Mouse (Mus musculus): ENCODE measurements around the gene Osm. TPM values are rescaled to one million over a fixed set of nuclear protein-coding genes. Genes with fewer than 3 reads are reported as not detected.

The Osm gene
- polyA plus RNA-seq, 1 experiment from 2014 or later: not detected

DNA sequence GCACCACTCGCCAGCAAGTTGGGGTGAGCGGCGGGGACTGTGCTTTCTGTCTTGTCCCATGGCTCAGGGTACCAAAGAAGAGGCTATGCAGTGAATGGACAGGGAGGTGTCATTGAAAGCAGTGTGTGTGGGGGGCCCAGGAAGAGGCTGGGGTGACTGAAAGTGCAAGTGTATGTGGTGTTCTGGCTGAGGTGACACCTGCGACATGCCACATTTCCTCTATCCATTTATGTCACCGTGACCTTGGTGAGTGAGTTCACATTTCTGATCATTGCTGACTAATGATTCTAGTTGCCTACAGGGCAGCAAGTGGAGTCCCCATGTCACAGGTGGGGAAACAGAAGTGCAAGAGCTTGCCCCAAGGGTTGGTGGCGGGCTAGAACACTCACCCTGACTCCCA is 32.3 kb downstream of the Osm start:
- peaks cover 9% of the 10 kb centered on the region; the same call in 1 of the 2 replicates for H3K4me1 ChIP-seq (ENCODE audit: control insufficient read depth, insufficient read depth, low read length)
- H3K36me3 ChIP-seq (ENCODE audit: control insufficient read depth, insufficient read depth, low read length): no peaks in the 10 kb centered on the region
- no peak overlapping the region for H3K4me2 ChIP-seq (replicated peaks; ENCODE audit: low read depth, low read length)
- H3K9ac ChIP-seq (ENCODE audit: low read depth, low read length): no peak overlapping the region
- ATAC-seq (ENCODE audit: low FRiP score, low TSS enrichment): no peak
- no peak overlapping the region for H3K4me3 ChIP-seq (ENCODE audit: low read length)
- H3K27ac ChIP-seq (ENCODE audit: low read depth, low read length): no peak overlapping the region
- no peaks in the 10 kb centered on the region for H3K9me3 ChIP-seq (ENCODE audit: control insufficient read depth, low read length)
- H3K27me3 ChIP-seq (ENCODE audit: control insufficient read depth, insufficient read depth, low read length): peaks cover 23% of the 10 kb centered on the region
- WGBS: 92% methylated on average over 6 of the region's 6 CpGs

- no peak overlapping the region for H3K4me2 ChIP-seq (replicated peaks; ENCODE audit: low read depth, low read length)
- no peak overlapping the region for H3K4me3 ChIP-seq (ENCODE audit: low read length)
- H3K27me3 ChIP-seq (ENCODE audit: control insufficient read depth, insufficient read depth, low read length): peaks cover 14% of the 10 kb centered on the region
- H3K9ac ChIP-seq (ENCODE audit: low read depth, low read length): no peak overlapping the region
- H3K36me3 ChIP-seq (ENCODE audit: control insufficient read depth, insufficient read depth, low read length): no peaks in the 10 kb centered on the region
- ATAC-seq (ENCODE audit: low FRiP score, low TSS enrichment): no peak
- WGBS: 36% methylated on average over 20 of the region's 20 CpGs
- no peaks in the 10 kb centered on the region for H3K4me1 ChIP-seq (ENCODE audit: control insufficient read depth, insufficient read depth, low read length)
- no peaks in the 10 kb centered on the region for H3K9me3 ChIP-seq (ENCODE audit: control insufficient read depth, low read length)
- H3K27ac ChIP-seq (ENCODE audit: low read depth, low read length): no peak overlapping the region
These were observed 34.7 kb downstream of the Osm start for GRCm38 (mm10) chr11:4270744-4271459.

GRCm38 (mm10) chr11:4271544-4271943 is 35.3 kb downstream of the Osm start:
- no peak for ATAC-seq (ENCODE audit: low FRiP score, low TSS enrichment)
- Histone ChIP-seq H3K27ac (ENCODE audit: low read depth, low read length) (no peak overlapping the region), H3K4me2 (replicated peaks; ENCODE audit: low read depth, low read length) (no peak overlapping the region), H3K4me1 (ENCODE audit: control insufficient read depth, insufficient read depth, low read length) (no peaks in the 10 kb centered on the region), H3K36me3 (ENCODE audit: control insufficient read depth, insufficient read depth, low read length) (no peaks in the 10 kb centered on the region), H3K27me3 (ENCODE audit: control insufficient read depth, insufficient read depth, low read length) (peaks cover 12% of the 10 kb centered on the region), H3K9ac (ENCODE audit: low read depth, low read length) (no peak overlapping the region), H3K9me3 (ENCODE audit: control insufficient read depth, low read length) (no peaks in the 10 kb centered on the region), H3K4me3 (ENCODE audit: low read length) (no peak overlapping the region)
- WGBS: 74% methylated on average over 11 of the region's 11 CpGs

- Histone ChIP-seq H3K4me2 (replicated peaks; ENCODE audit: low read depth, low read length) (no peak overlapping the region), H3K9ac (ENCODE audit: low read depth, low read length) (no peak overlapping the region), H3K4me1 (ENCODE audit: control insufficient read depth, insufficient read depth, low read length) (no peaks in the 10 kb centered on the region), H3K4me3 (ENCODE audit: low read length) (no peak overlapping the region), H3K27ac (ENCODE audit: low read depth, low read length) (no peak overlapping the region), H3K36me3 (ENCODE audit: control insufficient read depth, insufficient read depth, low read length) (no peaks in the 10 kb centered on the region), H3K27me3 (ENCODE audit: control insufficient read depth, insufficient read depth, low read length) (no peaks in the 10 kb centered on the region), H3K9me3 (ENCODE audit: control insufficient read depth, low read length) (no peaks in the 10 kb centered on the region)
- 52% methylated on average over 11 of the region's 11 CpGs for WGBS
- ATAC-seq (ENCODE audit: low FRiP score, low TSS enrichment): peak; percentile 20; the same call in 1 of the 2 replicates
These were observed 40.2 kb downstream of the Osm start for GRCm38 (mm10) chr11:4276411-4276861.

DNA sequence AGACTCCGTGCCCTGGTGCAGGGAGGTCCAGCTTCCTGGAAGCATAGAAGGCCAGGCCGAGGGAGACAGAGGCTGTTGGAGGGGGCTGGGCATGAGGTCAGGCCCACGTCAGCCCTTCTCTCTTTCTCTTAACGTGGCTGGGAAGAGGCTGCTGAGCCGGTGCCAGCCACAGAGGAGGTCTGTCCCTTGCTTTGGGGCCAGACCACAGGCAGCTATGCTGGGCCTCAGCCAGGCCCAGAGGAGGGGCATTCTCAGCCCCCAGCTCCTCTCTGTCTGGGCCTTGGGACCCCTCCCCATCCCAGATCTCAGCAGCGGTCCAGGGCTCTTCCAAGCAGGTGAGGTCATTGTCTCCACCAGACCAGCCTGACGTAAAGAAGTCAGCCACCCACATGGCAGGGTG is 43.7 kb downstream of the Osm start:
- H3K4me1 ChIP-seq (ENCODE audit: control insufficient read depth, insufficient read depth, low read length): no peaks in the 10 kb centered on the region
- H3K9ac ChIP-seq (ENCODE audit: low read depth, low read length): no peak overlapping the region
- no peak overlapping the region for H3K27ac ChIP-seq (ENCODE audit: low read depth, low read length)
- no peaks in the 10 kb centered on the region for H3K9me3 ChIP-seq (ENCODE audit: control insufficient read depth, low read length)
- H3K4me3 ChIP-seq (ENCODE audit: low read length): no peak overlapping the region
- 69% methylated on average over 7 of the region's 7 CpGs for WGBS
- H3K4me2 ChIP-seq (replicated peaks; ENCODE audit: low read depth, low read length): no peak overlapping the region
- no peaks in the 10 kb centered on the region for H3K27me3 ChIP-seq (ENCODE audit: control insufficient read depth, insufficient read depth, low read length)
- H3K36me3 ChIP-seq (ENCODE audit: control insufficient read depth, insufficient read depth, low read length): no peaks in the 10 kb centered on the region
- no peak for ATAC-seq (ENCODE audit: low FRiP score, low TSS enrichment)

DNA sequence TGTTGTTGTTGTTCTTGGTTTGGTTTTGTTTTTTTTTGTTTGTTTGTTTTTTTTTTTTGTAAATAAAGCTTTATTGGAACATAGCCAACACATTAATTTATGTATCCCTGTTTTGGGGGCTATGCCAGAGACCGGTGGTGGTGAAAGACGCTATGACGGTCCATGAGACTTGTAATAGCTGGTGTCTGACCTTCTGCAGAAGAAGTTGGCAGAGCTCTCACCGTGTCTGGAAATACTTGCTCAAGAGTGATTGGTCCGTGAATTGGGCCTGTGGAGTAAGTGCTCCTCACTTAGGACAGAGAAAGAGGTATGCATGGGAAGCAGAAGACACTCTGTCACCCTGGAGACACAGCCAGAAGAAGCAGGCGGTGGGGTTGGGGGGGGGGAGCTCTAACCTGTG is 45.6 kb downstream of the Osm start:
- Histone ChIP-seq H3K9me3 (ENCODE audit: control insufficient read depth, low read length) (no peaks in the 10 kb centered on the region), H3K9ac (ENCODE audit: low read depth, low read length) (no peak overlapping the region), H3K4me3 (ENCODE audit: low read length) (no peak overlapping the region), H3K27me3 (ENCODE audit: control insufficient read depth, insufficient read depth, low read length) (no peaks in the 10 kb centered on the region), H3K4me1 (ENCODE audit: control insufficient read depth, insufficient read depth, low read length) (no peaks in the 10 kb centered on the region), H3K36me3 (ENCODE audit: control insufficient read depth, insufficient read depth, low read length) (no peaks in the 10 kb centered on the region), H3K27ac (ENCODE audit: low read depth, low read length) (no peak overlapping the region), H3K4me2 (replicated peaks; ENCODE audit: low read depth, low read length) (no peak overlapping the region)
- 88% methylated on average over 6 of the region's 6 CpGs for WGBS
- no peak for ATAC-seq (ENCODE audit: low FRiP score, low TSS enrichment)

GRCm38 (mm10) chr11:4283627-4284026 is 47.4 kb downstream of the Osm start:
- Histone ChIP-seq H3K9me3 (ENCODE audit: control insufficient read depth, low read length) (no peaks in the 10 kb centered on the region), H3K9ac (ENCODE audit: low read depth, low read length) (no peak overlapping the region), H3K36me3 (ENCODE audit: control insufficient read depth, insufficient read depth, low read length) (no peaks in the 10 kb centered on the region), H3K27ac (ENCODE audit: low read depth, low read length) (no peak overlapping the region), H3K4me2 (replicated peaks; ENCODE audit: low read depth, low read length) (no peak overlapping the region), H3K4me3 (ENCODE audit: low read length) (no peak overlapping the region), H3K4me1 (ENCODE audit: control insufficient read depth, insufficient read depth, low read length) (no peaks in the 10 kb centered on the region), H3K27me3 (ENCODE audit: control insufficient read depth, insufficient read depth, low read length) (no peaks in the 10 kb centered on the region)
- peak; percentile 91 for ATAC-seq (ENCODE audit: low FRiP score, low TSS enrichment)
- 12% methylated on average over 4 of the region's 4 CpGs for WGBS

GRCm38 (mm10) chr11:4289280-4289679 is 53.1 kb downstream of the Osm start:
- no peaks in the 10 kb centered on the region for H3K9me3 ChIP-seq (ENCODE audit: control insufficient read depth, low read length)
- H3K27ac ChIP-seq (ENCODE audit: low read depth, low read length): no peak overlapping the region
- no peak for ATAC-seq (ENCODE audit: low FRiP score, low TSS enrichment)
- no peaks in the 10 kb centered on the region for H3K27me3 ChIP-seq (ENCODE audit: control insufficient read depth, insufficient read depth, low read length)
- no peak overlapping the region for H3K4me2 ChIP-seq (replicated peaks; ENCODE audit: low read depth, low read length)
- H3K4me1 ChIP-seq (ENCODE audit: control insufficient read depth, insufficient read depth, low read length): no peaks in the 10 kb centered on the region
- H3K9ac ChIP-seq (ENCODE audit: low read depth, low read length): no peak overlapping the region
- no peaks in the 10 kb centered on the region for H3K36me3 ChIP-seq (ENCODE audit: control insufficient read depth, insufficient read depth, low read length)
- H3K4me3 ChIP-seq (ENCODE audit: low read length): no peak overlapping the region
- 60% methylated on average over 3 of the region's 3 CpGs for WGBS

All from kidney, embryonic 14.5 days (tissue).